Mouse (Mus musculus) layer of hippocampus, postnatal 10 days (tissue): ENCODE data around the gene Abca8a. TPM values are rescaled to one million over a fixed set of nuclear protein-coding genes. Genes with fewer than 3 reads are reported as not detected.

Experiments
- DNase-seq, 2 experiments: peaks; one replicate each; pipeline ENCODE4 v3.0.0; 2021; ENCODE audit warnings: low spot score in 2 of 2
- long read RNA-seq: library from polyadenylated mRNA; stranded (forward); transcript quantifications from one replicate; pipeline ENCODE4 v2.0.0, GENCODE M21; 2023
- total RNA-seq, 2 experiments: library from RNA; stranded (reverse); gene quantifications; 2 replicates each; pipeline ENCODE4 v1.2.3; 2021

Abca8a gene
- total RNA-seq: 1 to 10 TPM; 5.9 to 6.3 TPM
- long read RNA-seq, partial matches to known transcripts: 1 of 1 reads
- long read RNA-seq, other reads (novel, unspliced or antisense): 0 of 1 reads

DNA sequence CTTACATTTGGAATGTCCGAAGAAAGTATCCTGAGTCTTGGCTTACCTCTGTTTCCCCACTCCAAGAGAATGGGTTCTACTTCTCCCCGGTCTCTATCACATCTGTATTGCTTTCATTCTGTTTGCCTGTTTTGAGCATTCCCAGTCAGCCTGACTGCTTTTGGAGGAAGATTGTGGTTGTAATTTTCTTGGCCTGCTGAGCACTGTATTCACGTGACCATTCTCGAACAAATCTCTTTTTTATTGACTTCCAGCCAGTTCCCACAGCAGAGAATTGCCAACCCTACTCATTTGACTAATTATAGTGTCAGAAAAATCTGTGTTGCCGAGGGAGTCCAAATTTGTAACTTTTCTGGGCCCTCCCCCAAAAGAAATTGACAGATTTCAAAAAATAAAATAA lies at the start of gene Abca8a:
TSS of gene Abca8a (minus strand) at position 121 of the 400 bp plus-strand sequence.
- DNase-seq: peak; percentile 8 to 20

DNA sequence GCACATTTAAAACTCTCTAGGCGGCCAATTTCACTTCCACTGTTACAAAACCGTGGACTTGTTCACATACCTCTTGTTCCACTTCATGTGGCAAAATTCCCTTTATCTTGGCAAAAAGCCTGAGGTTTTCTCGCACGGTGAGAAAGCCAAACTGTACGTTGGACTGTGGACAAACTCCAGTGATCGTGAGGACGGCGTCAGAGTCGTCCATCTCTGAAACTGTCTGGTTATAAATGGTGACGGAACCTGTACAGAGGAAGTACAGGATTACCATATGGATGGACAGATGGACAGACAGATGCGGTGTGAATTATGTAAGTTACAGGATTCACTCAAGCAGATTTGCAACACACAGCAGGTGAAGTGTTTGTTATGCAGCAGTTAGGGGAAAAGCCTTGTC lies 49.6 kb upstream of the Abca8a start:
- no peak for DNase-seq

- DNase-seq: no peak
These were observed 35.0 kb upstream of the Abca8a start for GRCm38 (mm10) chr11:110130760-110131159.

GRCm38 (mm10) chr11:110111137-110111536 lies 15.4 kb upstream of the Abca8a start:
- peak; percentile 9 to 27 for DNase-seq

GRCm38 (mm10) chr11:110101437-110101836 lies 5.7 kb upstream of the Abca8a start:
- DNase-seq: no peak

DNA sequence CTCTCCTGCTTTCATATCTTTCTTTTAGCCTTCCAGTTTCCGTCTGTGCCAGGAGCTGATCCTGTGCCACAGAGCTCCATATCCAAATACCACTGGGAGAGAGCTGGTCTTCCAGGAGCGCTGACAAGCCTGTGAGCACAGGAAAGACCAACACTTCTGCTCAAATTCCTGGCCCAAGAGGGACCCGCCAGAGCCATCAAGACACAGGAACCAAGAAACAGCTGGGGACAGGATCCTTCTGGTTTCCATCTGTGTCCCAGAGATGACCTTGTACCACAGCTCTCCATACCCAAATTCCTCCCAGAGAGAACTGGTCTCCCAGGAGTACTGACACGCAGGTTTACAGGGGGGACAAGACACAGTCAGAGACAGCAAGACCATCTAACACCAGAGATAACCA lies 3.1 kb upstream of the Abca8a start:
- DNase-seq: no peak

DNA sequence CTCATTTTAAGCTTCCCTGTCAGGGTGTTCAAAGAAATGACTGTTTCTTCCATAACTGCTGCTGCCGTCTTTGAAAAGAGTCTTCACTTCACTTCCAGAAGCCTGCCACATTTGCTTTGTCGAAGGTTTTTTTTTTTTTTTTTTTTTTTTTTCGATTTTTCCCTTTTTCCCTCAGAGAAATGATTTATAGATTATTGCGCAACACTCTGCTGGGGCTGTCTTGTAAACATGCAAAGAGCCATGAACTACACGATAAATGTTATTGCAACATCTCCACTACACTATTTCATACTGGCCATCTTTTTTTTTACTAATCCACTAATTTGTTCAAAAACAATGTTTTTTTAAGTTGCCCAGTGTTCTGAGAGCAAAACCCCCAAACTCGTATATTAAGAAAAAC lies 1.7 kb upstream of the Abca8a start:
- DNase-seq: no peak

GRCm38 (mm10) chr11:110094846-110095380 lies 865 bp downstream of the Abca8a start:
- peak in 1 of 2 experiments; percentile 10 for DNase-seq

GRCm38 (mm10) chr11:110094236-110094635 lies 1.5 kb downstream of the Abca8a start:
- DNase-seq: peak; percentile 8 to 13

GRCm38 (mm10) chr11:110091328-110091727 lies 4.5 kb downstream of the Abca8a start:
- no peak for DNase-seq

DNA sequence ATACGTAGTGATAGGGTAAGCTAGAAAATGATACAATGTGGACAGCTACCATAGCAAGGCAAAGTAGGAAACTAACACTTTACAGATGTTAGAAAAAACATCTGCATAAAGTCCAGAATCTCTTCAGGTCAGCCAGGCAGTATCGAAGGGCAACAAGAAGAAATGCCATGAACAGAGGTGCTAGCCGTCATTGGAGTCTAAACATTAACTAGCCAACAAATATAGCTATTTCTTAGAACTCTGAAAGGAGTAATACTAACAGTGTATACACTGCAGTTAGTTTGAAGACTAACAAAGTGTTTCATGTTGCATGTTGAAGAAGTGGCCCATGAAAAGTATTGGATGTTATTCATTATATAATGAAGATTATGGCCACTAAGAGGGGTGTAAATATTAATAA lies 23.6 kb downstream of the Abca8a start:
- no peak for DNase-seq

DNA sequence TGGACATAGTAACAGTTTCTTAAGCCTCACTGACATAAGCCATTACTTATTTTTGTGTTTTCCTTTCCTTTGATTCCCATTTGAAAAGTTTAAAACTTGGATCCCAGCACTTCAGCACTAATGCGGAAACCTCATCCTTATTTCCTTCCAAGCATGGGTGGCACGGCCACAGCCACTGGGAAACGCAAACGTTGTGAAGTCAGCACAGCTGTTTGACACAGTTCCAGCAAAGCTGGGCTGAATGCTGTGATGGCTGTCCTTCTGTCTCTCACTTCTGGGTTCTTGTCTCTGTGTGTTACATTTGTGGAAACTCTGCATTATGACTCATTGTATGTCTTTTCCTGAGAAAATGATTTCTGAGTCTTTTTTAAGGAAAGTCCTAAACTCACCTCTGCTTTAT lies 34.7 kb downstream of the Abca8a start:
- DNase-seq: no peak

DNA sequence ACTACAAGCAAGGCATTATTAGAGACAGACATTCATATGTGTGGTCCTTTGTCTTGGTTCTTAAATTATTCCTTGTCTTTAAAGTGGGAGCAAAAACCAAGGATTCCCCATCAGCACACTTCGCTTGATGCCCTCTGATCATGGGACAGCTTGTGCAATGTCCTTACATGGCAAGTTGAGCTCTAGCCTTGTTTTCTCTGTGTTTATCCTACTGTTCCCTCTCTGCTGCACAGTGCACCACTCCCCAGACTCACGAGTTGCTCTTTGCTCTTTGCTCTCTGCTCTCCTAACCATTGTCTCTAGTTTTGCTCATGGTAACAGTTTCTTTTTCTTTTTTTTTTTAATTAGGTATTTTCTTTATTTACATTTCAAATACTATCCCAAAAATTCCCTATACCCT lies 35.7 kb downstream of the Abca8a start:
- DNase-seq: no peak

- DNase-seq: no peak
These were observed 42.1 kb downstream of the Abca8a start for GRCm38 (mm10) chr11:110053681-110054080.

DNA sequence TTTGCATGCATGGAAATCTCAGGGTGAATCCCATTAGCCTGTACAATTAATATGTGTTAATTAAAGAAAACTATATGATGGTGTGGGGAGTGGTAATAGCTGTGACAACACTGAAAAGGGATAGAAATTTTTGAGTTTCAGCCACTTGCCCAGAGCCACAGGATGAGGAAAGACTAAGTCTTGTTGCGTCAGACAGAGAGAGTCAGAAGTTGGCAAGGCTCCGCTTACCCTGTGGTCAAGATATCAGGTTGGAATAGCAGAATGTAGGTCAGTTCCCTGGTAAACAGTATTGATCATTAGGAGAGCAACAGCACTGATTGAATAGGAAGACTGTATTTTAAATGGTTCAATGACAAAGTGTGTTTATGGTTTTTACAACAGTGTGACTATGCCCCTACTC lies 58.0 kb downstream of the Abca8a start:
- DNase-seq: no peak

DNA sequence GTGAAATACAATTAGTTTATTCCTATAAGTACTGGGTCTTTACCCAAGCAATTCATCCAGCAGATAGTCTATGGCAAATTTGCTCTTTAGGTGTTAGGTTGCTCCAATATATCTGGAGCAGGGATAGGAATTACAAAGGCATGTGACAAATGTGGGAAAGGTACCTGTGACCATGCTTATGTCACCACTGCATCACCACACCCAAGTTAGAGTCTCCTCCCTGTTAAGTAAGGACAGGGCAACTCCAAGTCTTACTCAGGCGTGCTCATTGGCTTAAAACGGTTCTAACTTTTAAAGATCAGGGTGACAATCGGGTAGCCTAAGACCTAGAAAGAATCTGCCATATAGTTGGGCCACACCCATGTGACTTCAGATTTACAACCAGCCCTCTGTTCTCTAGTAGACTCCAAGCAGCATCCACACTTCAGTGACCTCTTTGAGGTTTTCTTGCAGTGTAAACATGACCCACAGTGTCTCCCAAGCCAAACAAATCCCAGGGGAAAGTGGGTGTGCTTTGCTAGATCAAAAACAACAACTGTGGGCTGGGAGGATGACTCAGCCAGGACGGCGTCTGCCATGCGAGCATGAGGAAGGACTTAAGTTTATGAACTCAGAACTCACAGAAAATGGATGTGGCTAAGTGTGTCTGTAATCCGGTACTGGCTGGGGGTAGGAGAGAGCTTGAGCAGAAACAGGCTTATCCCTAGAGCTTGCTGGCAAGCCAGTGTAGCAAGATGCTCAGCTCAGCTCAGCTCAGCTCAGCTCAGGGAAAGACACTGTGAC lies 66.7 kb downstream of the Abca8a start:
- no peak for DNase-seq

GRCm38 (mm10) chr11:110010836-110011546 lies 84.8 kb downstream of the Abca8a start:
- no peak for DNase-seq

GRCm38 (mm10) chr11:109995624-109996023 lies 100.2 kb downstream of the Abca8a start, which contains the start of gene Abca8b:
Gene Abca8b (minus strand): TSS chr11:109995845.
- DNase-seq: peak; percentile 72 to 77

- DNase-seq: peak; percentile 16 to 32
These were observed 100.8 kb downstream of the Abca8a start for GRCm38 (mm10) chr11:109995013-109995412.

DNA sequence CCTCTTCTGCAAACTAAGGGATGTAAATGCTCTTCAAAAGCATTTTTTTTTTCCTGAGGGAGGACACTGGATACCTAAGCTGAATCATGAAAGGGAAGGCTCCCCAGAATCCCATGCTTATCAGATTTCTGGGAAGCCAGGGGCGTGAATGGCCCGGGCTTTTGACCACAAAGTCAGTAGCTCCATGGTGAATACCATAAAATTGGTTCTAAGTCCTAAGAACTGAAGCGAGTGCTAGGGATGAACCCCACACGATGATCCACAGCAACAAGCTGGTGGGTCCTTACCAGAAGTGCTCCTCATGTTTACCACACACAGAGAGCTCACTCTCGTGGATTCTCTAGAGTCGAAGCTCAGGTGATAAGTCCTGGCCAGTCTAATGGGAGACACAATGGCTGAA lies 101.8 kb downstream of the Abca8a start:
- no peak for DNase-seq

- no peak for DNase-seq
These were observed 104.5 kb downstream of the Abca8a start for GRCm38 (mm10) chr11:109991270-109991669.

DNA sequence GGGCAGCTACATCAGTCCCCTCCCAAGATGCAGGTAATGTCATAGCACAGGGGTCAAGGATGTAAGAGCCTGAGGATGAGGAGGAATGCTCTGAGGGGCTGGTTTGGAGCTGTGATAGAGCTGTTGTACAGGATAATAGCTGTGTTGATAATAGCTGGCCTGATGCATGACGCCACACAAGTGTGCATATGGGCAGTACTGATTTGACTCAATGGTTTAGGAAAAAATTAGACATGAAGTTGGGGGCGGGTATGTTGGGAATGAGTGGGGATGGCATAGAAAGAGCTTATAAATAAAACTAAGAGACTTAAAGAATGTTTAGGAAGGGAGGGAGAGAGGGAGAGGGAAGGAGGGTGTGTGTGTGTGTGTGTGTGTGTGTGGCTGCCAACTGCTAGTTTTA lies 105.5 kb downstream of the Abca8a start:
- DNase-seq: no peak
